In the genomic region with DNA sequence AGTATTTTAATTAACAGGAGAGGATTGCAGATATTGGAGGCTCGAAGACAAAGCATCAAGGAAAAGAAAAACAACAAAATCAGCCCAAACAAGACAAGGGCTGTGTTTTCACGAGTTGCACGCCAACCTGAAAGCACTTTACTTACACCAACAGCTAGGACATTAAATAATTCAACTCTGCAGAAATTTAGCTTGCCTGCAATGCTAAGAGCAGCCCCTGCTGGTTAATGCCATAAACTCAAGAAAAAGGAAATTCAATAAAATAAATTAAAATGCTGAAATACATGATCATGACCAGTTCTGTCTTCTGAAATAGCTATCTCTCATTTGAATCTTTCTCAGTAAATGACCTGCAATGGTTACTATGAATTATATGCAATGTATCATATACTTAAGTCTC, we compare ENCODE assay signal across 13 mouse cellular contexts.
DNase-seq lines count a peak whose midpoint lies in the region; TF ChIP-seq lines count a peak whose summit lies in the region.
"Had no signal": no experiment of that assay in that cellular context is flagged by ENCODE, and none has a peak within 500 bp of the region (broad histone marks: within the 10 kb centered on the region; RNA-seq: fewer than 3 reads in every experiment).

No protein-coding gene starts in this region.

- no peaks in the 10 kb centered on the region for H3K4me1 ChIP-seq in kidney, adult 2 months (ENCODE audit: control insufficient read depth, insufficient read depth, low read length)
- H3K4me1 ChIP-seq: embryonic facial prominence, embryonic 12.5 days; heart, embryonic 12.5 days; hindbrain, embryonic 13.5 days; megakaryocyte, embryonic 14.5 days had no signal

- no peak overlapping the region for H3K27ac ChIP-seq in kidney, adult 2 months (ENCODE audit: insufficient read depth, low read depth, low read length)
- H3K27ac ChIP-seq: embryonic facial prominence, embryonic 12.5 days; hindbrain, embryonic 13.5 days had no signal

- no peak overlapping the region for H3K4me3 ChIP-seq in kidney, adult 2 months (ENCODE audit: insufficient read depth, low read depth, low read length)
- H3K4me3 ChIP-seq: embryonic facial prominence, embryonic 12.5 days; heart, embryonic 12.5 days; hindbrain, embryonic 13.5 days; megakaryocyte, embryonic 14.5 days had no signal

- TF ChIP-seq CTCF in kidney, adult 2 months (conservative IDR thresholded peaks at IDR 0.05; ENCODE audit: insufficient read depth, insufficient read length, low read depth, low read length), result no peak

- 17% methylated on average over 3 of the region's 3 CpGs for WGBS in kidney, adult 2 months

- no peaks in the 10 kb centered on the region for H3K36me3 ChIP-seq in kidney, adult 2 months (ENCODE audit: control insufficient read depth, insufficient read depth, low read length)
- H3K36me3 ChIP-seq: embryonic facial prominence, embryonic 12.5 days; heart, embryonic 12.5 days; hindbrain, embryonic 13.5 days had no signal

- no peaks in the 10 kb centered on the region for H3K27me3 ChIP-seq in kidney, adult 2 months (replicated peaks; ENCODE audit: control insufficient read depth, insufficient read depth, low read length)
- H3K27me3 ChIP-seq: embryonic facial prominence, embryonic 12.5 days; heart, embryonic 12.5 days; hindbrain, embryonic 13.5 days; megakaryocyte, embryonic 14.5 days had no signal

- no peak for TF ChIP-seq POLR2A in kidney, adult 2 months (IDR thresholded peaks at IDR 0.05; ENCODE audit: low read depth, low read length)

- peak; percentile 5 to 8 for DNase-seq in cerebellum, postnatal 10 days
- DNase-seq in cerebellum, postnatal 25 days, result no peak
- peak; percentile 14 for DNase-seq in kidney, postnatal 10 days
- DNase-seq in kidney, adult 2 months, result no peak
- DNase-seq in lung, postnatal 10 days, result peak; percentile 9
- no peak for DNase-seq in lung, postnatal 25 days (ENCODE audit: low spot score)
- DNase-seq in retina, postnatal 1 day, result peak; percentile 24
- DNase-seq in neural tube, embryonic 10.5 days (ENCODE audit: extremely low spot score, low spot score), result no peak
- DNase-seq: thymus, postnatal 36 days had no signal

Comparison
In these comparisons a context has a peak if more than half of its experiments do, and no peak if none do; other contexts are left out.
1. DNase-seq: peak in cerebellum, postnatal 10 days (2 of 2), kidney, postnatal 10 days (single experiment), lung, postnatal 10 days (single experiment) and retina, postnatal 1 day (single experiment); none in cerebellum, postnatal 25 days (0 of 2), kidney, adult 2 months (single experiment), lung, postnatal 25 days (single experiment) and neural tube, embryonic 10.5 days (single experiment).